Mouse (Mus musculus) R1 (cell line): Measurements from ENCODE around the gene A730049H05Rik.

Experiments used
- DNase-seq: peaks from one replicate; pipeline ENCODE4 v3.0.0-alpha.2; 2018; ENCODE audit warnings: low read depth, low spot score

A730049H05Rik gene

DNA sequence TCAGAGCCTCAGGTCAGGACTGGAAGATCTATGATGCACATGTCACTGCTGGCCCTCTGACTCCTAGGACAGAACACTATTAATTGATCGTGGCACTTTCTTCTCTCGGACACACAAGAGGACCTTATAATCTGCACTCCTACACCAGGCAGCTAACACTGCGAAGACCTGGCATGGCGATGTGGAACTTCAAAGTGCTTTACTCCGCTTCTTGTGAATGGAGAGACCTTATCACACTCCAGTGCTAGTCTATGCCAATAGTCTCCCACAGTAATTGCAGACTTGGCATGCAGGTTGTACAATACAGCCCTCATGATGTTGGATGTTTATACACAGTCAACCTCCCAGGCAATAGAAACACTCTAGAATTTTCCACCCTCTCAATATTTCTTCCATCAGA lies 62.5 kb downstream of the A730049H05Rik start:
- no peak for DNase-seq

DNA sequence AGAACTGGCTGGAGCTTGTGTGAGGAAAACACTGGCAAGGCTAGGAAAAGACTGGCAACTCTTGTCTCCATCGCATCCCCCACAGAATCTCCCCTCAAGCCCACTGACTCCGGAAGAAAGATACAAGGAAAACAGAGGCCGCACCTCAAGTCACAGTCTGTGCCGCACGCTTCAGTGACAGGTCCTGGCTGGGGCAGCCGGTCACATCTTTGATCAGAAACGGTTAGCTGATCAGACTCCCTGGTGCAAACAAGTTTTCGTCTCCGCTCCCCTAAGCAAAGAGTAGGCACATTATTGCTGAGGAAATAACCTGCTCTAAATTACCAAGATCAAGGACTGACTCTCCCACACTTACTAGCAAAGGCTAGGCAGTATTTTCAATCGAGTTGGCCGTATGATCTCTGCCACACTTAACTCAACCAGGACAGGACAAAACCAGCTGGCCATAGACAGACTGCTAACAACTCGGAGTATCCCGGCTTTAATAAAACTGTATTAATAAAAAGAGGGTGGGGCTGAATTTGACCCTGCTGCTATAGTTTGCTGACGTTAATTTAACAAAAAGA lies 63.5 kb downstream of the A730049H05Rik start:
- DNase-seq, result no peak

DNA sequence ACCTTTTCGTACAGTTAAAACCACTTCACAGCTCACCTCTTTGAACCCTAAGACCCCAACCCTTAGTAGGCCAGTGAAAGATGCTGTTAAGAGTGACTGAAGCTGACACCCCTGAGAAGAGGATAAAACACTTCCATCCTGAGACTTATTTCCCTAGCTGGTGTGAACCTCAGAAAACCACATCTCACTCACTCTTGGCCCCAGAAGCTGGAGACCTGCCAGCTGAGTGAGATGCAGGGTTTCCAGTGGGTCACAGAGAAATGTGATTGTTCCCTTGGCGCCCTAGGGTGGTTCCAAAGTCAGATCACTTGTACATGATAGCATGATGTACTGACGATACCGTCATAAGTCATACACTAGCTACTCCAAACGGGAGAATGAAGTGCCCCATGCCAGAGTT lies 66.2 kb downstream of the A730049H05Rik start:
- DNase-seq, result no peak

DNA sequence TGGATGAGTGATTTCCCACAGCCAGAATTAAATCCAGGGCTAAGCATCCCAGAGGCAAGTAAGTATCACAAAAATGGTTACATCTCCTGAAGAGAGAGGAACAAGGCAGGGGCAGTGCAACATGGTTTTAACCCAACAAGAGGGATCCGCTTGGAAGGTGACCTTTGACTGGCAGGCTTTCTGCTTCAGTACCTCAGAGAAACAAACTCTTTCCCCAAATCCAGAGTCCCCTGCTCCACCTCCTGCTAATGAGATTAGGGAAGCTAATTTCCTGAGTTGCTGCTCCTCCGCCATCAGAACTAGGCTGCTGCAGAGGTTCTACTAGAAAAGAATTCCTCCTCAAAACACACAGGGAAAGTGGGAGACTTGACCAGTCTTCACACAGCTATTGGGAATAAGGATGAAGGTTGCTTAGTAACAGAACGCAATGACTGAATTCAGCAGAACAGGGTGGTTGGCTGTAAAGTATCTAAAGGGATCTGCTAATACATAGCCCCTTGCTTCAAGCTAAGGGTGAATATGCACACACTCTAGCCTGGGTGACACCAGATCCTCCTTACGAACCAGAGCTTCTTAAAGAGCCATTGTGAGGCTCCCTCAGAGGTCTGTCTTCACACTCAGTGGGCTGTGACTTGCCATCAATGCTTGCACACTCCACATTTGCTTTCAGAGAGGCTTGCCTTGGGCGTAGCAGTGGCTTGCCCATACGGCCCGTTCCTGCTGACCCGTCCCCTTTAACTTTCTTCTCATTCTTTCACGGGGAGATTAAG lies 67.0 kb downstream of the A730049H05Rik start:
- DNase-seq, result no peak

DNA sequence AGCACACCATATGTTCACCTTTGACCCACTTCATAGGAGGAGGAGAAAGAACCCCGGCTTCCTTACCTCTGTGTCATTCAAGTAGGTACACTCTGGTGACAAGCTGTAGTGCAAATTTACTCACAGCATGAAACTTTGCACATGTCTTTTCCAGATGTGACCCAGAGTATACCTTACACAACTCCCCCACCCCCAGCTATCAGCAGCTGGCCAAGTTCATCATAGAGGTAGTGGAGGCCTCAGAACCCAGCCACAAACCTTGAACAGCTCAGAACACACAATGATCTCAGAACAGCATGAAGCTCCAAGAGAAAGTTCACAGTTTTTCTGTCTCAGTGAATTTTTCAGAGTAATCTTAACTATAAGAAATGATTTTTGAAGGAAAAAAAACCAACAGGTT lies 75.3 kb downstream of the A730049H05Rik start:
- DNase-seq, result no peak
